Mouse (Mus musculus) midbrain, embryonic 12.5 days (tissue): ENCODE results near the gene Paf1. TPM values are rescaled to one million over a fixed set of nuclear protein-coding genes. Genes with fewer than 3 reads are reported as not detected.

Experiments
- ATAC-seq: fragments of 200-750 bp; cut with Nextera tagmentation; 2 replicates; pipeline ENCODE4 v1.8.0; 2017; ENCODE audit warnings: low read depth, moderate TSS enrichment, moderate library complexity; ENCODE audit not compliant: low FRiP score
- H3K27ac ChIP-seq: fragments of 300-500 bp; sonication (generic); replicated peaks from 2 replicates; pipeline ENCODE4 v1.5.1; 2016; ENCODE audit warnings: mild to moderate bottlenecking
- H3K27me3 ChIP-seq: fragments of 300-500 bp; sonication (generic); 2 replicates; pipeline ENCODE4 v1.6.1; 2016; ENCODE audit warnings: mild to moderate bottlenecking
- H3K36me3 ChIP-seq: fragments of 300-500 bp; sonication (generic); 2 replicates; pipeline ENCODE4 v1.6.1; 2016
- H3K4me1 ChIP-seq: fragments of 300-500 bp; sonication (generic); 2 replicates; pipeline ENCODE4 v1.6.1; 2016
- H3K4me2 ChIP-seq: fragments of 300-500 bp; sonication (generic); replicated peaks from 2 replicates; pipeline ENCODE4 v1.6.1; 2016; ENCODE audit warnings: mild to moderate bottlenecking, moderate library complexity
- H3K4me3 ChIP-seq: fragments of 300-500 bp; sonication (generic); 2 replicates; pipeline ENCODE4 v1.5.1; 2016; ENCODE audit warnings: mild to moderate bottlenecking
- H3K9ac ChIP-seq: fragments of 300-500 bp; sonication (generic); replicated peaks from 2 replicates; pipeline ENCODE4 v1.6.1; 2016; ENCODE audit warnings: mild to moderate bottlenecking, moderate library complexity
- H3K9me3 ChIP-seq: fragments of 300-500 bp; sonication (generic); 2 replicates; pipeline ENCODE4 v1.6.1; 2016; ENCODE audit warnings: mild to moderate bottlenecking
- WGBS: fragments of 180-500 bp; shearing (Covaris S2); methylation state at CpG from one replicate; pipeline ENCODE4 v1.1.7; 2016; 5-methylcytosine and 5-hydroxymethylcytosine counted together
- polyA plus RNA-seq: library from polyadenylated mRNA; unstranded; fragments of >200 nt; fragmentation: Nextera tagmentation; extraction: Ambion mirVana; gene quantifications from 2 replicates; pipeline ENCODE4 v1.2.1, GENCODE M21; 2016

Paf1 gene
- 83.2 and 86.0 TPM in 2 replicates for polyA plus RNA-seq

- no peaks in the 10 kb centered on the region for H3K27me3 ChIP-seq
- H3K27ac ChIP-seq: peak within 1 kb of the TSS; percentile 80
- peak within 1 kb of the TSS; percentile 94 for H3K4me3 ChIP-seq
- H3K4me2 ChIP-seq: peak within 1 kb of the TSS; percentile 97
- peak within 1 kb of the TSS; percentile 92 for H3K9ac ChIP-seq
- H3K36me3 ChIP-seq: peaks cover 53% of the 10 kb centered on the region
- no peaks in the 10 kb centered on the region for H3K9me3 ChIP-seq
- WGBS: under 1% methylated on average over 58 of the region's 58 CpGs
- peaks cover 16% of the 10 kb centered on the region for H3K4me1 ChIP-seq
- peak; percentile 99 for ATAC-seq
Measured at GRCm38 (mm10) chr7:28392429-28393271, at the start of gene Paf1, which contains the start of gene Med29. Gene Paf1 (plus strand): TSS chr7:28392951. Gene Med29 (minus strand): TSS chr7:28392708.

- Histone ChIP-seq H3K27ac (no peak overlapping the region), H3K4me2 (no peak overlapping the region), H3K36me3 (no peaks in the 10 kb centered on the region), H3K9ac (no peak overlapping the region), H3K9me3 (no peaks in the 10 kb centered on the region), H3K27me3 (no peaks in the 10 kb centered on the region; the same call in 1 of the 2 replicates), H3K4me1 (peaks cover 2% of the 10 kb centered on the region), H3K4me3 (no peak overlapping the region)
- 8% methylated on average over 4 of the region's 4 CpGs for WGBS
- no peak for ATAC-seq
Measured at GRCm38 (mm10) chr7:28344637-28345036, 48.1 kb upstream of the Paf1 start.

GRCm38 (mm10) chr7:28347746-28348145 is 45.0 kb upstream of the Paf1 start:
- no peak for ATAC-seq
- Histone ChIP-seq H3K9ac (no peak overlapping the region), H3K27ac (no peak overlapping the region), H3K4me1 (peaks cover 19% of the 10 kb centered on the region), H3K4me2 (no peak overlapping the region), H3K27me3 (no peaks in the 10 kb centered on the region), H3K9me3 (no peaks in the 10 kb centered on the region), H3K36me3 (0 out of 2 replicates have a peak, but pooled peaks cover 3% of the 10 kb centered on the region), H3K4me3 (no peak overlapping the region)
- 85% methylated on average over 3 of the region's 3 CpGs for WGBS

GRCm38 (mm10) chr7:28348601-28349000 is 44.1 kb upstream of the Paf1 start:
- H3K9me3 ChIP-seq: no peaks in the 10 kb centered on the region
- 85% methylated on average over 7 of the region's 7 CpGs for WGBS
- H3K27ac ChIP-seq: no peak overlapping the region
- no peak overlapping the region for H3K4me2 ChIP-seq
- no peak overlapping the region for H3K4me3 ChIP-seq
- no peaks in the 10 kb centered on the region for H3K27me3 ChIP-seq
- H3K9ac ChIP-seq: no peak overlapping the region
- ATAC-seq: no peak
- peaks cover 11% of the 10 kb centered on the region for H3K36me3 ChIP-seq
- peaks cover 19% of the 10 kb centered on the region for H3K4me1 ChIP-seq

GRCm38 (mm10) chr7:28350155-28350883 is 42.4 kb upstream of the Paf1 start, which contains the start of gene Rps16:
Gene Rps16 (plus strand): TSS chr7:28350652.
- Histone ChIP-seq H3K4me3 (peak within 1 kb of the TSS; percentile 91), H3K36me3 (peaks cover 27% of the 10 kb centered on the region), H3K9ac (peak within 1 kb of the TSS; percentile 96), H3K4me1 (peaks cover 19% of the 10 kb centered on the region), H3K27me3 (no peaks in the 10 kb centered on the region), H3K9me3 (no peaks in the 10 kb centered on the region), H3K27ac (peak within 1 kb of the TSS; percentile 81), H3K4me2 (peak within 1 kb of the TSS; percentile 95)
- WGBS: 1% methylated on average over 50 of the region's 50 CpGs
- ATAC-seq: peak; percentile 93

GRCm38 (mm10) chr7:28351676-28352191 is 41.0 kb upstream of the Paf1 start:
- H3K36me3 ChIP-seq: peaks cover 32% of the 10 kb centered on the region
- no peaks in the 10 kb centered on the region for H3K27me3 ChIP-seq
- H3K27ac ChIP-seq: no peak overlapping the region
- WGBS: 43% methylated on average over 4 of the region's 4 CpGs
- H3K4me3 ChIP-seq: peak overlapping the region; percentile 91
- peaks cover 22% of the 10 kb centered on the region for H3K4me1 ChIP-seq
- peak overlapping the region; percentile 96 for H3K9ac ChIP-seq
- ATAC-seq: no peak
- H3K9me3 ChIP-seq: no peaks in the 10 kb centered on the region
- H3K4me2 ChIP-seq: peak overlapping the region; percentile 95

- Histone ChIP-seq H3K4me2 (no peak overlapping the region), H3K4me3 (no peak overlapping the region), H3K27me3 (no peaks in the 10 kb centered on the region), H3K9ac (no peak overlapping the region), H3K9me3 (no peaks in the 10 kb centered on the region), H3K4me1 (peaks cover 37% of the 10 kb centered on the region), H3K27ac (no peak overlapping the region), H3K36me3 (peaks cover 32% of the 10 kb centered on the region)
- ATAC-seq: no peak
- WGBS: 94% methylated on average over 2 of the region's 2 CpGs
Measured at GRCm38 (mm10) chr7:28353267-28353666, 39.5 kb upstream of the Paf1 start.

- H3K9ac ChIP-seq: no peak overlapping the region
- no peaks in the 10 kb centered on the region for H3K27me3 ChIP-seq
- no peak for ATAC-seq
- peaks cover 44% of the 10 kb centered on the region for H3K4me1 ChIP-seq
- H3K4me3 ChIP-seq: no peak overlapping the region
- 87% methylated on average over 3 of the region's 3 CpGs for WGBS
- H3K9me3 ChIP-seq: no peaks in the 10 kb centered on the region
- H3K27ac ChIP-seq: no peak overlapping the region
- peaks cover 32% of the 10 kb centered on the region for H3K36me3 ChIP-seq
- H3K4me2 ChIP-seq: no peak overlapping the region
Measured at GRCm38 (mm10) chr7:28354113-28354581, 38.6 kb upstream of the Paf1 start.

- peaks cover 36% of the 10 kb centered on the region for H3K36me3 ChIP-seq
- 93% methylated on average over 3 of the region's 3 CpGs for WGBS
- H3K4me1 ChIP-seq: peaks cover 43% of the 10 kb centered on the region
- H3K4me2 ChIP-seq: no peak overlapping the region
- no peaks in the 10 kb centered on the region for H3K9me3 ChIP-seq
- no peak overlapping the region for H3K9ac ChIP-seq
- no peaks in the 10 kb centered on the region for H3K27me3 ChIP-seq
- H3K4me3 ChIP-seq: no peak overlapping the region
- H3K27ac ChIP-seq: no peak overlapping the region
- ATAC-seq: no peak
Measured at GRCm38 (mm10) chr7:28354596-28354995, 38.2 kb upstream of the Paf1 start.

GRCm38 (mm10) chr7:28355221-28355620 is 37.5 kb upstream of the Paf1 start:
- H3K4me1 ChIP-seq: peaks cover 38% of the 10 kb centered on the region
- H3K27me3 ChIP-seq: no peaks in the 10 kb centered on the region
- H3K4me3 ChIP-seq: no peak overlapping the region
- no peak overlapping the region for H3K4me2 ChIP-seq
- H3K9me3 ChIP-seq: no peaks in the 10 kb centered on the region
- WGBS: 87% methylated on average over 3 of the region's 3 CpGs
- peaks cover 42% of the 10 kb centered on the region for H3K36me3 ChIP-seq
- no peak for ATAC-seq
- no peak overlapping the region for H3K9ac ChIP-seq
- no peak overlapping the region for H3K27ac ChIP-seq

- no peak for ATAC-seq
- Histone ChIP-seq H3K27ac (peak overlapping the region; percentile 54), H3K4me1 (peaks cover 28% of the 10 kb centered on the region)
Measured at GRCm38 (mm10) chr7:28356981-28357380, 35.8 kb upstream of the Paf1 start.

More at GRCm38 (mm10) chr7:28356981-28357380, 35.8 kb upstream of the Paf1 start:
- peaks cover 59% of the 10 kb centered on the region for H3K36me3 ChIP-seq
- H3K27me3 ChIP-seq: no peaks in the 10 kb centered on the region
- no peak overlapping the region for H3K4me2 ChIP-seq
- H3K9ac ChIP-seq: no peak overlapping the region
- WGBS: 3% methylated on average over 5 of the region's 5 CpGs
- H3K9me3 ChIP-seq: no peaks in the 10 kb centered on the region
- H3K4me3 ChIP-seq: no peak overlapping the region
